ENCODE assay signal across 12 mouse cellular contexts in genomic region chr6:28339410-28339809, GRCm38 (mm10). TPM values are rescaled to one million over a fixed set of nuclear protein-coding genes. Genes with fewer than 3 reads are reported as not detected.
A peak's percentile ranks its signal among the peaks of the same experiment; 100 is the strongest.
DNase-seq lines count a peak whose midpoint lies in the region; ATAC-seq and TF ChIP-seq lines count a peak whose summit lies in the region.
"Had no signal": no experiment of that assay in that cellular context is flagged by ENCODE, and none has a peak within 500 bp of the region (broad histone marks: within the 10 kb centered on the region; RNA-seq: fewer than 3 reads in every experiment).

No protein-coding gene starts in this region.

- H3K4me3 ChIP-seq in hindbrain, postnatal 0 days (ENCODE audit: low read length): no peak overlapping the region
- H3K4me3 ChIP-seq in hindbrain, embryonic 12.5 days: no peak overlapping the region
- no peak overlapping the region for H3K4me3 ChIP-seq in lung, postnatal 0 days (ENCODE audit: low read depth, low read length)
- no peak overlapping the region for H3K4me3 ChIP-seq in small intestine, adult 2 months (ENCODE audit: low read depth, low read length)
- H3K4me3 ChIP-seq: liver, embryonic 13.5 days had no signal

- H3K9me3 ChIP-seq in hindbrain, postnatal 0 days (ENCODE audit: low read length): no peaks in the 10 kb centered on the region
- H3K9me3 ChIP-seq in hindbrain, embryonic 12.5 days (replicated peaks): no peaks in the 10 kb centered on the region
- no peaks in the 10 kb centered on the region for H3K9me3 ChIP-seq in lung, postnatal 0 days (ENCODE audit: low read length)
- H3K9me3 ChIP-seq: liver, embryonic 13.5 days had no signal

- no peak for TF ChIP-seq POLR2A in small intestine, adult 2 months (IDR thresholded peaks at IDR 0.05; ENCODE audit: low read depth, low read length)

- no peaks in the 10 kb centered on the region for H3K4me1 ChIP-seq in hindbrain, postnatal 0 days (ENCODE audit: insufficient read depth, low read length)
- H3K4me1 ChIP-seq in hindbrain, embryonic 12.5 days: no peaks in the 10 kb centered on the region
- H3K4me1 ChIP-seq in lung, postnatal 0 days (ENCODE audit: insufficient read depth, low read depth, low read length): no peaks in the 10 kb centered on the region
- H3K4me1 ChIP-seq in small intestine, adult 2 months (ENCODE audit: control insufficient read depth, insufficient read depth, insufficient read length, low read length): no peaks in the 10 kb centered on the region
- H3K4me1 ChIP-seq: liver, embryonic 13.5 days had no signal

- H3K36me3 ChIP-seq in hindbrain, postnatal 0 days (ENCODE audit: insufficient read depth, low read length): no peaks in the 10 kb centered on the region
- H3K36me3 ChIP-seq in hindbrain, embryonic 12.5 days: no peaks in the 10 kb centered on the region
- H3K36me3 ChIP-seq in lung, postnatal 0 days (ENCODE audit: insufficient read depth, low read length): no peaks in the 10 kb centered on the region
- no peaks in the 10 kb centered on the region for H3K36me3 ChIP-seq in small intestine, adult 2 months (ENCODE audit: control insufficient read depth, insufficient read depth, low read length)
- H3K36me3 ChIP-seq: liver, embryonic 13.5 days had no signal

- H3K27ac ChIP-seq in hindbrain, postnatal 0 days: no peak overlapping the region
- H3K27ac ChIP-seq in hindbrain, embryonic 12.5 days: no peak overlapping the region
- H3K27ac ChIP-seq in lung, postnatal 0 days (ENCODE audit: low read length): no peak overlapping the region
- H3K27ac ChIP-seq in small intestine, adult 2 months (ENCODE audit: insufficient read depth, low read depth, low read length): no peak overlapping the region
- H3K27ac ChIP-seq: liver, embryonic 13.5 days had no signal

- no peak for ATAC-seq in hindbrain, postnatal 0 days
- no peak for ATAC-seq in hindbrain, embryonic 12.5 days (ENCODE audit: low FRiP score)
- no peak for ATAC-seq in lung, postnatal 0 days
- ATAC-seq in cerebellum, adult (ENCODE audit: insufficient number of reproducible peaks, low FRiP score, low TSS enrichment): no peak

- no peak overlapping the region for H3K9ac ChIP-seq in hindbrain, postnatal 0 days (replicated peaks; ENCODE audit: low read length)
- H3K9ac ChIP-seq in hindbrain, embryonic 12.5 days: no peak overlapping the region
- H3K9ac ChIP-seq in lung, postnatal 0 days (replicated peaks; ENCODE audit: low read depth): no peak overlapping the region
- H3K9ac ChIP-seq: liver, embryonic 13.5 days had no signal

- no peak overlapping the region for H3K4me2 ChIP-seq in hindbrain, postnatal 0 days (ENCODE audit: low read depth, low read length)
- no peak overlapping the region for H3K4me2 ChIP-seq in hindbrain, embryonic 12.5 days (replicated peaks)
- H3K4me2 ChIP-seq in lung, postnatal 0 days (replicated peaks; ENCODE audit: low read depth, low read length): no peak overlapping the region
- H3K4me2 ChIP-seq: liver, embryonic 13.5 days had no signal

- no peak for TF ChIP-seq EP300 in lung, postnatal 0 days (IDR thresholded peaks at IDR 0.05)

- H3K27me3 ChIP-seq in hindbrain, postnatal 0 days (ENCODE audit: insufficient read depth, low read length): no peaks in the 10 kb centered on the region
- no peaks in the 10 kb centered on the region for H3K27me3 ChIP-seq in hindbrain, embryonic 12.5 days
- H3K27me3 ChIP-seq in lung, postnatal 0 days (replicated peaks; ENCODE audit: insufficient read depth, low read length): no peaks in the 10 kb centered on the region
- H3K27me3 ChIP-seq in small intestine, adult 2 months (ENCODE audit: control insufficient read depth, insufficient read depth, low read length): no peaks in the 10 kb centered on the region
- H3K27me3 ChIP-seq: liver, embryonic 13.5 days had no signal

- TF ChIP-seq CTCF in hindbrain, postnatal 0 days (IDR thresholded peaks at IDR 0.05; ENCODE audit: low read depth): peak; percentile 39
- TF ChIP-seq CTCF in lung, postnatal 0 days (IDR thresholded peaks at IDR 0.05): peak; percentile 29; the same call in 1 of the 2 replicates
- peak; percentile 11; the same call in 1 of the 2 replicates for TF ChIP-seq CTCF in small intestine, adult 2 months (IDR thresholded peaks at IDR 0.05; ENCODE audit: extremely low read depth, insufficient read length, insufficient replicate concordance, low read depth, low read length)

- DNase-seq in hindbrain, postnatal 0 days (ENCODE audit: low spot score): no peak
- DNase-seq in lung, postnatal 0 days (ENCODE audit: low spot score): no peak
- DNase-seq in lung, postnatal 10 days: no peak
- DNase-seq in ZHBTc4 (ENCODE audit: low read depth, low spot score): peak; percentile 17
- DNase-seq: cerebellum, adult 11 months; heart, adult 11 months; heart, postnatal 4 days; liver, embryonic 13.5 days; thymus, postnatal 36 days had no signal

- WGBS in hindbrain, postnatal 0 days: 89% methylated on average over 5 of the region's 5 CpGs
- 90% methylated on average over 5 of the region's 5 CpGs for WGBS in hindbrain, embryonic 12.5 days
- 82% methylated on average over 5 of the region's 5 CpGs for WGBS in lung, postnatal 0 days
- 78% methylated on average over 5 of the region's 5 CpGs for WGBS in small intestine, adult 2 months

RNA-seq across cellular contexts. Expression of gene Zfp800, which starts 58.4 kb away (rescaled TPM):
- total RNA-seq in hindbrain, postnatal 0 days (2014; rRNA removed): 14.5 and 18.4 TPM in 2 replicates
- 21.4 and 21.8 TPM in 2 replicates for polyA plus RNA-seq in hindbrain, postnatal 0 days (2015; fragmentation: Nextera tagmentation; extraction: Ambion mirVana)
- 21.7 and 22.9 TPM in 2 replicates for polyA plus RNA-seq in hindbrain, embryonic 12.5 days (2016; fragmentation: Nextera tagmentation; extraction: Ambion mirVana)
- 21.2 and 24.7 TPM in 2 replicates for polyA plus RNA-seq in lung, postnatal 0 days (2015; fragmentation: Nextera tagmentation; extraction: Ambion mirVana)
- polyA plus RNA-seq in small intestine, adult 2 months (2012; rRNA removed): 2.1 and 3.1 TPM in 2 replicates
